9 mouse cellular contexts compared by ENCODE assay signal in the genomic region with DNA sequence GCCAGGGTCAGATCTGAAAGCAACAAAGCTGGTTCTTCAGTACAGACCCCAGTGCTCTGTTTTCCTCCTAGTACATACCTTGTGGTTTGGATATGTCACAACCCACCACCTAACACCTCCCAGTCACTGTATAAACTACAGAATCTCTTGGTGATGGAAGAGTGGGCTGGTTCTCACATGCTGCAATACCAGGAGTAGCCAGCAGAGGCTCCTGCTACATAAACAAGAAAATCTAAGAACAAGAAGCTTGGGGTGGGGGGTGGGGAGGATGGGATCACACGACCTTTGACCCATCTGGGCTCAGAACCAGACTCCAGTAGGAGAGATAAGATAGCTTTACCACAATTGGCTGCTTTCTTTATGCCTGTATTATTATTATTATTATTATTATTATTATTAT. TPM values are rescaled to one million over a fixed set of nuclear protein-coding genes. Genes with fewer than 3 reads are reported as not detected.
DNase-seq lines count a peak whose midpoint lies in the region; ATAC-seq and TF ChIP-seq lines count a peak whose summit lies in the region.
"Had no signal": no experiment of that assay in that cellular context is flagged by ENCODE, and none has a peak within 500 bp of the region (broad histone marks: within the 10 kb centered on the region; RNA-seq: fewer than 3 reads in every experiment).

No protein-coding gene starts in this region.

- peak; percentile 36 for TF ChIP-seq CTCF in forebrain, postnatal 0 days (IDR thresholded peaks at IDR 0.05; ENCODE audit: low read depth)

- no peaks in the 10 kb centered on the region for H3K36me3 ChIP-seq in forebrain, postnatal 0 days (ENCODE audit: insufficient read depth)
- H3K36me3 ChIP-seq in forebrain, embryonic 10.5 days (replicated peaks): no peaks in the 10 kb centered on the region
- no peaks in the 10 kb centered on the region for H3K36me3 ChIP-seq in midbrain, embryonic 10.5 days
- no peaks in the 10 kb centered on the region for H3K36me3 ChIP-seq in midbrain, embryonic 15.5 days (replicated peaks)

- no peaks in the 10 kb centered on the region for H3K4me1 ChIP-seq in forebrain, postnatal 0 days (ENCODE audit: insufficient read depth)
- peaks cover 10% of the 10 kb centered on the region for H3K4me1 ChIP-seq in forebrain, embryonic 10.5 days
- peaks cover 4% of the 10 kb centered on the region; the same call in 1 of the 2 replicates for H3K4me1 ChIP-seq in midbrain, embryonic 10.5 days
- peaks cover 6% of the 10 kb centered on the region; the same call in 1 of the 2 replicates for H3K4me1 ChIP-seq in midbrain, embryonic 15.5 days

- DNase-seq in forebrain, postnatal 0 days: no peak
- DNase-seq in forebrain, embryonic 10.5 days (ENCODE audit: extremely low spot score, low spot score): no peak
- DNase-seq in midbrain, embryonic 10.5 days (ENCODE audit: low spot score): peak; percentile 31
- DNase-seq in embryo, embryonic 10 days (ENCODE audit: low spot score): peak; percentile 27
- peak; percentile 11 for DNase-seq in retina, postnatal 7 days (ENCODE audit: low read depth, low spot score)
- DNase-seq in cerebellum, adult 9-11 months: no peak
- no peak for DNase-seq in urinary bladder, adult 2 months (ENCODE audit: low spot score)

- no peak overlapping the region for H3K4me3 ChIP-seq in forebrain, postnatal 0 days (ENCODE audit: low read depth, low read length)
- H3K4me3 ChIP-seq in forebrain, embryonic 10.5 days: no peak overlapping the region
- H3K4me3 ChIP-seq in midbrain, embryonic 10.5 days: no peak overlapping the region
- H3K4me3 ChIP-seq in midbrain, embryonic 15.5 days: no peak overlapping the region

- H3K9me3 ChIP-seq in forebrain, postnatal 0 days (ENCODE audit: low read length): no peaks in the 10 kb centered on the region
- H3K9me3 ChIP-seq in forebrain, embryonic 10.5 days: no peaks in the 10 kb centered on the region
- no peaks in the 10 kb centered on the region for H3K9me3 ChIP-seq in midbrain, embryonic 10.5 days (replicated peaks)
- H3K9me3 ChIP-seq in midbrain, embryonic 15.5 days: no peaks in the 10 kb centered on the region

- ATAC-seq in forebrain, postnatal 0 days: no peak
- no peak for ATAC-seq in midbrain, embryonic 15.5 days (replicated peaks)

- H3K27ac ChIP-seq in forebrain, postnatal 0 days (ENCODE audit: low read depth, low read length): no peak overlapping the region
- no peak overlapping the region for H3K27ac ChIP-seq in forebrain, embryonic 10.5 days
- no peak overlapping the region for H3K27ac ChIP-seq in midbrain, embryonic 10.5 days (replicated peaks)
- no peak overlapping the region for H3K27ac ChIP-seq in midbrain, embryonic 15.5 days

- no peak overlapping the region for H3K4me2 ChIP-seq in forebrain, postnatal 0 days (ENCODE audit: low read depth)
- H3K4me2 ChIP-seq in midbrain, embryonic 15.5 days: no peak overlapping the region

- no peak overlapping the region for H3K9ac ChIP-seq in forebrain, postnatal 0 days
- H3K9ac ChIP-seq in midbrain, embryonic 15.5 days: no peak overlapping the region

- no peaks in the 10 kb centered on the region for H3K27me3 ChIP-seq in forebrain, postnatal 0 days (ENCODE audit: insufficient read depth, low read length)
- H3K27me3 ChIP-seq in forebrain, embryonic 10.5 days (ENCODE audit: poor library complexity, severe bottlenecking): no peaks in the 10 kb centered on the region
- no peaks in the 10 kb centered on the region for H3K27me3 ChIP-seq in midbrain, embryonic 10.5 days (ENCODE audit: low read depth, poor library complexity, severe bottlenecking)
- no peaks in the 10 kb centered on the region for H3K27me3 ChIP-seq in midbrain, embryonic 15.5 days (replicated peaks)

- WGBS in forebrain, postnatal 0 days: 17% methylated on average over 1 of the region's 1 CpGs
- WGBS in forebrain, embryonic 10.5 days: 15% methylated on average over 1 of the region's 1 CpGs
- WGBS in midbrain, embryonic 10.5 days: 13% methylated on average over 1 of the region's 1 CpGs
- WGBS in midbrain, embryonic 15.5 days: 8% methylated on average over 1 of the region's 1 CpGs

RNA-seq across cellular contexts. Expression of a gene that starts 8.0 kb away (rescaled TPM):
- 0.15 TPM in 1 of 2 replicates, not detected in the other for total RNA-seq in forebrain, postnatal 0 days (2014; rRNA removed)
- polyA plus RNA-seq in forebrain, postnatal 0 days (2015; fragmentation: Nextera tagmentation; extraction: Ambion mirVana): 0.05 TPM in 1 of 2 replicates, not detected in the other
- polyA plus RNA-seq in forebrain, embryonic 10.5 days (2016; fragmentation: Nextera tagmentation; extraction: Ambion mirVana): not detected in 2 replicates
- not detected in 2 replicates for polyA plus RNA-seq in midbrain, embryonic 10.5 days (2016; fragmentation: Nextera tagmentation; extraction: Ambion mirVana)
- not detected in 2 replicates for polyA plus RNA-seq in midbrain, embryonic 15.5 days (2015; fragmentation: Nextera tagmentation; extraction: Ambion mirVana)
- not detected in 2 replicates for polyA plus RNA-seq in urinary bladder, adult 2 months (2012; rRNA removed)
- total RNA-seq: heart, adult 18-20 months had no signal

RNA-seq across cellular contexts. Expression of a gene that starts 28.5 kb away (rescaled TPM):
- 0.10 TPM in 1 of 2 replicates, not detected in the other for total RNA-seq in forebrain, postnatal 0 days (2014; rRNA removed)
- polyA plus RNA-seq in forebrain, postnatal 0 days (2015; fragmentation: Nextera tagmentation; extraction: Ambion mirVana): 0.19 TPM in 1 of 2 replicates, not detected in the other
- not detected in 2 replicates for polyA plus RNA-seq in forebrain, embryonic 10.5 days (2016; fragmentation: Nextera tagmentation; extraction: Ambion mirVana)
- polyA plus RNA-seq in midbrain, embryonic 10.5 days (2016; fragmentation: Nextera tagmentation; extraction: Ambion mirVana): not detected in 2 replicates
- 0.15 TPM in 1 of 2 replicates, not detected in the other for polyA plus RNA-seq in midbrain, embryonic 15.5 days (2015; fragmentation: Nextera tagmentation; extraction: Ambion mirVana)
- polyA plus RNA-seq in urinary bladder, adult 2 months (2012; rRNA removed): not detected in 2 replicates
- total RNA-seq: heart, adult 18-20 months had no signal

Comparison
In these comparisons a context has a peak if more than half of its experiments do, and no peak if none do; other contexts are left out.
1. DNase-seq: peak in midbrain, embryonic 10.5 days (single experiment), embryo, embryonic 10 days (single experiment) and retina, postnatal 7 days (single experiment); none in forebrain, postnatal 0 days (single experiment), forebrain, embryonic 10.5 days (single experiment), cerebellum, adult 9-11 months (single experiment) and urinary bladder, adult 2 months (single experiment).